Mouse (Mus musculus): Measurements from ENCODE around the gene Pla2g7. TPM values are rescaled to one million over a fixed set of nuclear protein-coding genes. Genes with fewer than 3 reads are reported as not detected.

Pla2g7 gene
- total and polyA plus RNA-seq, 2 experiments from 2014 or later, result 11.1 to 22.7 TPM

GRCm38 (mm10) chr17:43629496-43630426 lies 61.9 kb downstream of the Pla2g7 start, which contains the start of gene Tdrd6:
TSS of gene Tdrd6 (minus strand) at chr17:43630299.
- TF ChIP-seq CTCF (IDR thresholded peaks at IDR 0.05; ENCODE audit: low read depth), result no peak
- no peak for DNase-seq (ENCODE audit: low spot score)
- Histone ChIP-seq H3K27me3 (ENCODE audit: control insufficient read depth, insufficient read depth, low read length) (peaks cover 48% of the 10 kb centered on the region), H3K9ac (replicated peaks; ENCODE audit: low read depth, low read length) (0 out of 2 replicates have a peak within 1 kb of the TSS, but pooled peaks have one; percentile 3), H3K4me3 (ENCODE audit: low read depth, low read length) (peak within 1 kb of the TSS; percentile 39), H3K27ac (ENCODE audit: low read depth) (no peak within 1 kb of the TSS), H3K36me3 (replicated peaks; ENCODE audit: control insufficient read depth, insufficient read depth, low read length) (no peaks in the 10 kb centered on the region), H3K4me2 (ENCODE audit: low read depth, low read length) (peak within 1 kb of the TSS; percentile 58), H3K9me3 (replicated peaks; ENCODE audit: control insufficient read depth, low read length) (no peaks in the 10 kb centered on the region), H3K4me1 (ENCODE audit: control insufficient read depth, insufficient read depth) (peaks cover 8% of the 10 kb centered on the region; the same call in 1 of the 2 replicates)
- peak; percentile 30; the same call in 1 of the 2 replicates for ATAC-seq (ENCODE audit: insufficient read depth, low read depth)
- WGBS, result 6% methylated on average over 75 of the region's 83 CpGs

- TF ChIP-seq EP300 (IDR thresholded peaks at IDR 0.05; ENCODE audit: low read depth) (no peak), CTCF (IDR thresholded peaks at IDR 0.05; ENCODE audit: low read depth) (no peak)
- peak overlapping the region; percentile 39 for H3K4me3 ChIP-seq (ENCODE audit: low read depth, low read length)
- 51% methylated on average over 13 of the region's 13 CpGs for WGBS
- H3K27ac ChIP-seq (ENCODE audit: low read depth), result no peak overlapping the region
- no peaks in the 10 kb centered on the region for H3K36me3 ChIP-seq (replicated peaks; ENCODE audit: control insufficient read depth, insufficient read depth, low read length)
- H3K4me2 ChIP-seq (ENCODE audit: low read depth, low read length), result peak overlapping the region; percentile 58
- ATAC-seq (ENCODE audit: insufficient read depth, low read depth) (peak; percentile 11; the same call in 1 of the 2 replicates), DNase-seq (ENCODE audit: low spot score) (no peak)
- no peaks in the 10 kb centered on the region for H3K9me3 ChIP-seq (replicated peaks; ENCODE audit: control insufficient read depth, low read length)
- peaks cover 8% of the 10 kb centered on the region; the same call in 1 of the 2 replicates for H3K4me1 ChIP-seq (ENCODE audit: control insufficient read depth, insufficient read depth)
- H3K9ac ChIP-seq (replicated peaks; ENCODE audit: low read depth, low read length), result no peak overlapping the region
- peaks cover 43% of the 10 kb centered on the region for H3K27me3 ChIP-seq (ENCODE audit: control insufficient read depth, insufficient read depth, low read length)
These were observed 62.5 kb downstream of the Pla2g7 start for GRCm38 (mm10) chr17:43630427-43630760.

GRCm38 (mm10) chr17:43637146-43637545 lies 69.2 kb downstream of the Pla2g7 start:
- no peak overlapping the region for H3K9ac ChIP-seq (replicated peaks; ENCODE audit: low read depth, low read length)
- 94% methylated on average over 4 of the region's 4 CpGs for WGBS

GRCm38 (mm10) chr17:43640825-43641224 lies 72.9 kb downstream of the Pla2g7 start:
- H3K9me3 ChIP-seq (replicated peaks; ENCODE audit: control insufficient read depth, low read length), result no peaks in the 10 kb centered on the region
- no peak for TF ChIP-seq EP300 (IDR thresholded peaks at IDR 0.05; ENCODE audit: low read depth)
- TF ChIP-seq CTCF (IDR thresholded peaks at IDR 0.05; ENCODE audit: low read depth), result no peak
- H3K9ac ChIP-seq (replicated peaks; ENCODE audit: low read depth, low read length), result no peak overlapping the region
- ATAC-seq (ENCODE audit: insufficient read depth, low read depth), result no peak
- peaks cover 10% of the 10 kb centered on the region; the same call in 1 of the 2 replicates for H3K36me3 ChIP-seq (replicated peaks; ENCODE audit: control insufficient read depth, insufficient read depth, low read length)
- H3K27me3 ChIP-seq (ENCODE audit: control insufficient read depth, insufficient read depth, low read length), result no peaks in the 10 kb centered on the region
- H3K4me3 ChIP-seq (ENCODE audit: low read depth, low read length), result no peak overlapping the region
- H3K4me1 ChIP-seq (ENCODE audit: control insufficient read depth, insufficient read depth), result peaks cover 12% of the 10 kb centered on the region
- no peak overlapping the region for H3K4me2 ChIP-seq (ENCODE audit: low read depth, low read length)
- WGBS, result 76% methylated on average over 1 of the region's 1 CpGs
- no peak overlapping the region for H3K27ac ChIP-seq (ENCODE audit: low read depth)
- no peak for DNase-seq (ENCODE audit: low spot score)

More at GRCm38 (mm10) chr17:43637146-43637545, 69.2 kb downstream of the Pla2g7 start:
- Histone ChIP-seq H3K4me1 (ENCODE audit: control insufficient read depth, insufficient read depth) (no peaks in the 10 kb centered on the region), H3K9me3 (replicated peaks; ENCODE audit: control insufficient read depth, low read length) (no peaks in the 10 kb centered on the region), H3K4me3 (ENCODE audit: low read depth, low read length) (no peak overlapping the region), H3K27ac (ENCODE audit: low read depth) (no peak overlapping the region), H3K4me2 (ENCODE audit: low read depth, low read length) (no peak overlapping the region), H3K36me3 (replicated peaks; ENCODE audit: control insufficient read depth, insufficient read depth, low read length) (peaks cover under 1% of the 10 kb centered on the region; the same call in 1 of the 2 replicates), H3K27me3 (ENCODE audit: control insufficient read depth, insufficient read depth, low read length) (0 out of 2 replicates have a peak, but pooled peaks cover 3% of the 10 kb centered on the region)
- no peak for TF ChIP-seq CTCF (IDR thresholded peaks at IDR 0.05; ENCODE audit: low read depth)
- no peak for TF ChIP-seq EP300 (IDR thresholded peaks at IDR 0.05; ENCODE audit: low read depth)
- ATAC-seq (ENCODE audit: insufficient read depth, low read depth) (no peak), DNase-seq (ENCODE audit: low spot score) (no peak)

GRCm38 (mm10) chr17:43643191-43643590 lies 75.3 kb downstream of the Pla2g7 start:
- TF ChIP-seq CTCF (IDR thresholded peaks at IDR 0.05; ENCODE audit: low read depth) (no peak), EP300 (IDR thresholded peaks at IDR 0.05; ENCODE audit: low read depth) (no peak)
- no peak overlapping the region for H3K27ac ChIP-seq (ENCODE audit: low read depth)
- no peak overlapping the region for H3K4me3 ChIP-seq (ENCODE audit: low read depth, low read length)
- H3K4me2 ChIP-seq (ENCODE audit: low read depth, low read length), result no peak overlapping the region
- DNase-seq (ENCODE audit: low spot score) (no peak), ATAC-seq (ENCODE audit: insufficient read depth, low read depth) (no peak)
- H3K9me3 ChIP-seq (replicated peaks; ENCODE audit: control insufficient read depth, low read length), result no peaks in the 10 kb centered on the region
- no peaks in the 10 kb centered on the region for H3K27me3 ChIP-seq (ENCODE audit: control insufficient read depth, insufficient read depth, low read length)
- WGBS, result 68% methylated on average over 7 of the region's 7 CpGs
- peaks cover 12% of the 10 kb centered on the region for H3K4me1 ChIP-seq (ENCODE audit: control insufficient read depth, insufficient read depth)
- H3K9ac ChIP-seq (replicated peaks; ENCODE audit: low read depth, low read length), result no peak overlapping the region
- H3K36me3 ChIP-seq (replicated peaks; ENCODE audit: control insufficient read depth, insufficient read depth, low read length), result peaks cover 17% of the 10 kb centered on the region; the same call in 1 of the 2 replicates
